Mouse (Mus musculus) ovary, adult 2 months (tissue): ENCODE results near the gene Gm14819. TPM values are rescaled to one million over a fixed set of nuclear protein-coding genes. Genes with fewer than 3 reads are reported as not detected.

Experiments
- polyA plus RNA-seq: library from polyadenylated mRNA; depleted of rRNA; stranded (reverse); fragments of >200 nt; gene quantifications from 2 replicates; pipeline ENCODE4 v1.2.3, GENCODE M21; 2012; rRNA removed

Gene Gm14819
- not detected in 2 replicates for polyA plus RNA-seq

GRCm38 (mm10) chrX:35403883-35404282 lies at the start of gene Gm14819:
Gm14819 (plus strand) TSS chrX:35404183.

